Mouse (Mus musculus): Measurements from ENCODE around the gene Cep295.
"Not testable (repeated sequence)": the region's sequence is repeated elsewhere in the genome, so short reads cannot be mapped to it uniquely, and the experiment has no call there.

Cep295 gene

DNA sequence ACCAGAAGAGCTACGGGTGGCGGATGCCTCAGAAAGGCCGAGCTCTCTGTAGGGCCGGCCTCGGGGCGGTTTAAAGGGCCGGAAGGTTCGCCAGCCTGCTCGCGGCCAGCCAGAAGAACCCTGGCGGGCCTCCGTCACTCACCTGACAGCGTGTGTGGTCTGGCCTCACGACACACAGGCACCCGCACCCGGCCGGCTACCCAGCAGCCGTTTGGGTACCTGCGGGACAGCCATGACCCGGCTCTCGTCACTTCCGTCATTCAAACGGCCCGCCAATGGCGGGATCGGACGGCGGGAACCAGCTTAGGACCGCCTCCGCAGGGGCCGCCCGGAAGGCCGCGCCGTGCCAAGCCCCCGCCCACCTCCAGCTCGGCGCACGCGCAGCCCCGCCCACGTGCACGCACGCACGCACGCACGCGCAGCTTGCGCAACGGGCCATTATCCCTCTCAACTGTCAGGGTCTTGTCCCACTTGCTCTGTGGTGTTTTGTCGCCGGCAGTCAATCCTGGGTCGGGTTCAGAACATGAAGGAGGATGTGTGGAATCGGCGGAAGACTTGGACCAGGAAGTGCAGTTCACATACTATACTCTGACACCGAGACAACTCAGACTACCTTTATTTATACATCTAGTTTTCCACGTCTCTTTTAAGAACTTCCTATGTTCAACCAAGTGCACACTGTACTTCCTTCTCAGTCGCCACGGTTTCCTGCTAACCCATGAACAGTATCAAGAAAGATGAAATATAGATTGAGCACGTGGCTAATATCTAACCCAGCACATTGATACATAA lies at the start of gene Cep295:
Gene Cep295, minus strand, starts transcription at position 305 of the 792 bp plus-strand sequence.
- DNase-seq: peak; percentile 98

DNA sequence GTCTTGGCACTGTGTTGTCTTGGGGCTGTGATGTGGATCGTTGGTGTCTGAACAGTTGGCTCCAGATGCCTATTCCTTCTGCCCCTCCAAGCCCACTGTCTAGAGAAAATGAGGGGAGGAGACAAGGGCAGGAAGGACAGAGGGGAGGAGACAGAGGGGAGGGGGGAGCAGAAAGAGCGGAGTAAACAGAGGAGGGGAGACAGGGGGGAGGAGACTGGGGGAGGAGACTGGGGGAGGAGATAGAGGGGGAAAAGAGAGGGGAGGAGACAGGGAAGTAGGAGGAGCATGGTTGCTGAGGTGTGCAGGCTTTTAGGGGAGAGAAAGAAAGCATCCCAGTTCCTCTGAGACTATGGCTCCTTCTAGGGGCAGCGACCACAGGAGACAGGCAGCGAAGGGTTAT lies 40.0 kb upstream of the Cep295 start:
- no peak for DNase-seq

DNA sequence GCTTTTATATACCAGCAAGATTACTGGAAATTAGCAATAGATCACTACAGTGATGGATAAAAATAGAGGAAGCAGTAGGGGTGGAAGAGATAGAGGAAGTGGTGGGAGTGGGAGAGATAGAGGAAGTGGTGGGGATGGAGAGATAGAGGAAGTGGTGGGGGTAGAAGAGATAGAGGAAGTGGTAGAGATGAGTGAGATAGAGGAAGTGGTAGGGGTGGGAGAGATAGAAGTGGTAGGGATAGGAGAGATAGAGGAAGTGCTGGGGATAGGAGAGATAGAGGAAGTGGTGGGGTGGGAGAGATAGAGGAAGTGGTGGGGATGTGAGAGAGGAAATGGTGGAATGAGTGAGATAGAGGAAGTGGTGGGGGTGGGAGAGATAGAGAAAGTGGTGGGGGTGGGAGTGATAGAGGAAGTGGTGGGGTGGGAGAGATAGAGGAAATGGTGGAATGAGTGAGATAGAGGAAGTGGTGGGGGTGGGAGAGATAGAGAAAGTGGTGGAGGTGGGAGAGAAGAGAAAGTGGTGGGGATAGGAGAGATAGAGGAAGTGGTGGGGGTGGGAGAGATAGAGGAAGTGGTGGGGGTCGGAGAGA lies 37.9 kb upstream of the Cep295 start:
- no peak for DNase-seq

DNA sequence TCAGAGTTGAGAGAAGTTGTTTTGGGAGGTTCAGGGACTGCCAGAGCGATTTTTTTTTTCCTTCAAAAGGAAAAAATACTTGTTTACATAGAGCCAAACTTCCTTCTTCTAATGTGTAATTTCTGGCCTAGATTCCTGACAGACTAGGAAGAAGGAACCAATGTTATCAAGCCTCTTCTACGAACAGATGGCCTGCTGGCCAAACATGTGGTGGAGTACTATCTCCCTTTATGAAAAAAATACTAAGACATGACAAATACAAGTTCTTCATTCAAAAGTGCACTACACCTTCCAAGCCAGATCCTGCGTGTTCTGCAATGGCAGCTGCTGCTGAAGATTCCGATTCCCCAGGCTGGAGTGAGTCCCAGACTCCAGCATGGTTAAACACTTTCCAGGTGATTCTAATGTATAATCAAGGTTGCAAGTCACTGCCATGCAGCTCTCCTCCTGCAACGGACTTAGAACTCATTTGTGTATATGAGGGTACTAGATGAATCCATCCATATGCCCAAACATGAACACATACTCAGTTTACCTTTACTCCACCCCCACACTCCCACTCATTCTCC lies 29.6 kb upstream of the Cep295 start:
- no peak for DNase-seq

DNA sequence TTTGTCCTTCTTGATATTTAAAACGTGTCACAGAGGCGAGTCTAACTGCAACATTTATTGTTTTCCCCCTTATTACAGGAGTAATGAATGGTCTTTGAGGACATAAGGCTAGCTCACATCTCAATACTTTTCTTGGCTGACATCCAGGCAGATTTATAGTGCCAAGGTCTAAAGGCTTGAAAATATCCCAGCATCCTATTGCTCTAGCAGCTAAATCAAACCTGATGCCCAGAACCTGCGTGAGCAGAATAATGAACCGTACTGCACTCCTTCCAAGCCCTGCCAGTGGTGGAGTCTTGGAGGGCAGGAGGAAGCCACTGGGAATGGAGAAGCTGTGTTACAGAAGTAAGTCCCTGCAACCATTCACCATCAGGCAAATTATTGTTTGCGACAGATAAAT lies 26.7 kb upstream of the Cep295 start:
- no peak for DNase-seq

DNA sequence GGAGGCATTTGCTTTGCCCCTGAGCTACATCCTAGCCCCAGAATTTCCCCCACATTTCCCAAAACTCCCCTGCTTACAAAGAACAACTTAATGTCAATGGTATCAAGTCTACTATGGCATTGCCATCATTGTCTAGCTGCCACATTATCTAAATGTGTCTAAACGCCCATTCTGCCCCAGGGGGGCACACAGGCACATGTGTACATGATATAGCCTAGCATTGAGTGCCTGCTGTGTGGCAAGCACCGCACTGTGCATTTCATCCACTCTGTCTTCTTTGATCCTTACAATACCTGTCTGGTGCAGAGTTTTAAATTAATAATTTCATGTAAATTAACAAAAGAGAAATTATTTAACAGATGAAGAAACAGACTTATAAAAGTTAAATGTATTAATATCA lies 8.7 kb upstream of the Cep295 start:
- DNase-seq: no peak

DNA sequence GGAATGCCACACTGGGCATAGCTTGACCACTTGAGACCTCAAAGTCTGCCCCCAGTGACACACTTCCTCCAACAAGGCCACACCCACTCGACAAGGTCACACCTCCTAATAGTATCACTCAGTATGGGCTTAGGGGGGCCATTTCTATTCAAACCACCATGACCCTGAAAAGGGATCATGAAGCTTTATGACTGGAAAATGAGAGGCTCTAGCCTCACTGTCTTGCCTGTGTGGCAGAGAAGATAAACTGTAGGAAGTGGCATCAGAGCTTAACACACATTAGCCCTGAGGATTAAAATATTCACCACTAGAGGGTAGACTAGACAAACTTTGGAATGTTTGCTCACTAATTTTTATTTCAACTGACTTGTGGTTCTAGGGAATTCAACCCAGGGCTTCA lies 8.3 kb upstream of the Cep295 start:
- DNase-seq: peak in 1 of 2 experiments; percentile 4

DNA sequence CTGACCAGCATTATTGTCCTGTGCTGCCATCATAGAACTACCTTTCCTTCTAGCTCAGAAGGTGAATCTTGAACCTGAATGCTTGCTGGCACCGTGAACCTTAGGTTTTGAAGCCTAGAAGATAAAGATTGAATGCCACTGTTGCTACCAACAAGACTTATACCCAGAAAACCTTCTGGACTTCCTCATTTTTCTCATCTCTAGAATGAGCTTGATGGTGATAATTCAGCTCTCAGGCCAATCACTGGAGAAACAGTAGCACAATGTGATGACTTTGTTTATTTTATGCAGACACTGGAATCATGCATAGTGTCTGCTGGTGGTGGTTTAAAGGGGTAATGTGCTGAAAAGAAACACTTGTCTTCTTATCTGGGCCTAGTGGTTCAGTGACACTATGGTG lies 7.3 kb upstream of the Cep295 start:
- DNase-seq: no peak

DNA sequence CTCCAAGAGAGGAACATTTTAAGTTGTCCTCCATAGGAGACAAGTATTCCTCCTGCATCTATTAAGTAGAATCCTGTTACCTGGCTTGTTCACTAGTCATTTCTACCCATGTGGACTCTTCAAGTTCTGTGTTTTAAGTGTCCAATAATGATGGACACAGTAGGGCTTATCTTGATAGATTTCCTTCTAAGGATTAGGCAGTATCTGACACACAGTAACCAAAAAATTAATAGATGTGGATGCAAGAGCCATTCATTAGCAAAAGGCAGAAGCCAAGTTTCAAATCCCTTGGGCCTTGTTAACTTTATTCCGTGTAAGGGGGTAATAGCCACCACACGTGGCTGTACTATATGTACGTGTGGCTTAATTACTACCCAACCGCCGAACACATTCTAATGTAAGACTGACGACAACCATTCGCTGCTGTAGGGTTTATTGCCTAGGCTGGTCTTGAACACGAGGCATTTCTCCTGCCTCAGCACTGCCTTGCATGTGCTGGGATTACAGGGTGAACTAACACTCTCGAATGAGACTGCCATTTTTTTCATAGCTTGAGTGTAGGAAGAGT lies 588 bp downstream of the Cep295 start:
- DNase-seq: no peak

DNA sequence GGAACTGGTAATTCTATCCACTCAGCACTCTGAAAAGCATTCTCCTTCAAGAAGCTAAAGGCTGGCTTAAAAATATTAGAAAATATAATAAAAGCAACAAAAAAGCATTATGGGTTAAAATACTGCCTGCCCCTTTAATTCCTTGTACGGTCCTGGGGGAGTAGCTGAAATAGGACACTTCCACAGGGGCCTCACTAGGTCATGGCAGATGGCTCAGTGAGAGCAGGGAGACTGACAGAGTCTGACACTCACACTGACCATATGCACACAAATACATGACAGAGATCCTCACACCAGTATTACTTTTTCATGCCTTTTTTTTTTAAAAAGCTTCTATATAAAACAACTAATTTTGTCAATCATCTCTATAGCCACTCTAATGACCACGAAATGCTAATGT lies 7.7 kb downstream of the Cep295 start:
- no peak for DNase-seq

DNA sequence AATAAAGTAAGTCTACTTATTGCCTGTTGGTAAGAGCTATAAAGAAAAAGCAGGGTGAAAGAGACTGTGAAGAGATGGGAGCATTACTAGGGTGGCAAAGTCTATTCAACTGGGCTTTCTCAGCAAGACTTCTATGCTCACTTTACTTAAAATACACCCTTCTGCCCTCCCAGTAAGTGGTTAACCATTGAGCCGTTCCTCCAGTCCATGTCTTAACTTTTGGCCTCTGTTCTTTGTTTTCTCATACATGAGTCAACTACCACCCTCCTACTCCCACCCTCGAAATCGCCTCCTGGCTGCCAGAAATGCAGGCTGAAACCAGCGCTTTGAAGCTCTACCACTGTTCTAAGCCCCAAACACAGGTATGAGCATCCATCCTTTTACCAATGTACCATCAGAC lies 19.8 kb downstream of the Cep295 start:
- DNase-seq: no peak

DNA sequence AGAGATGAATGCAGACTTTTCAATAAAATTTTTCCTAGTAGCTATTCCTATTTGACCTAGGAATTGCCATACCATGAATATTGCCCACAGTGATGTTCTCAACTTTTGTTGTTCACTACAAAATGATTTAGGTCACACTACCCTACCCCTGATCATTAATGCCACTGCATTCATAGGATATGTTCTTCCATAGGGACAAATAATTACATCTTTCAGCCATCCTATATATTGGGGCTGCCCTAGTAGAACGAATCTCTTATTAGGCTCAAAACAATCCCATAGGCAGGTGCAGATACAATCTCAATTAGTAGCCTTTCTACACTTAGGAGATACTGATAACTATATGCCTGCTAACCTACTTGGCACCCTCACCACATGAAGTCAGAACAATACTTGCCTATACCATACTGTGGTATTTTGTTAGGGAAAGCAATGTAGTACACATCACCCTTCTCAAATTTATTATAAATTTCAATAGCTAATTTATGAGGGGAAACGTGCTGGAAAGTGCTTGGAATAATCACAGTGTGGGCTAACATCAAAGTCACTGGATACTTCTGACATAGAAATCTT lies 39.3 kb downstream of the Cep295 start:
- no peak for DNase-seq

DNA sequence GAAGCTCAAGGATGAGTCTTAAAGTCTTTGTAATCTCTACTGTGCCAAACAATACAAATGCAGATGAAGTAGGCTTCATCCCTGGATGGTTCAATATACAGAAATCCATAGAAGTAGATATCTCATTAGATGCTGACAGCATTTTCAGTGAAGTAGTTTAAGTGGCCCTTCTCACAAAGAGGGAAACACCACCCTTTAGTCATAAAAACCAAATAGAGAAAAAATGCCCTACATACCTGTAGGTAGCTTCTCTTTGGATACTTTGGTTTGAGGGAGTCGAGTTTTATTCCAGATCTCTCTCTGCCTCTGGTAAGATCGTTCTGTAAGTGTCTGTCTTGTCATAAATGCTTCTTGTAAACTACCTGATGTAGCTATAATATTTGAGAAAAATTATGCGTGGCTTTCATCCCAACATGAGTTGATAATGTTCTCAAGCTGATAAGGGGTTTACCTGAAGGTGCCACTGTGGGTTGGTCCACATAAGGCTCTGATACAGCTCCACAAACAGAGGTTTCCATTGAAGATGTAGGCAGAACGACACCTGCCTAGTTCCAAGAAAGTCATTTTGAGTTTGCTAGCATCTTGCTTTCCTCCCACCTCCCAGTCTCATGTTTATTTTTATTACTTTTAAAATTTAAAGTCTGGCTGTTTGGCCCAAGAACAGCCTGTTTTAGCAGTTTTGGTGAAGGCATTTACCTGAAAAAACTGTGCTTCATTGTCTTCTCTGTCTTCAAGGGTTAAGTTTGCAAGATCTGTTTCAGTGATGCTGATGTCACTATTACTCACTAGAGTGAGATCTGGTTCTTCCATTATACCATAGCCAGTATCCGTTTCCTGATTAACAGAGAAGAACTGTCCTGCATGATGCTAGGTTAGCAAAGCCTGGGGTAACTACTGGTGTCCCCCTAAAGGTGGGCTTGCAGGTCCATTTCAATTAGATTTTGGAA lies 40.1 kb downstream of the Cep295 start:
- DNase-seq: no peak

DNA sequence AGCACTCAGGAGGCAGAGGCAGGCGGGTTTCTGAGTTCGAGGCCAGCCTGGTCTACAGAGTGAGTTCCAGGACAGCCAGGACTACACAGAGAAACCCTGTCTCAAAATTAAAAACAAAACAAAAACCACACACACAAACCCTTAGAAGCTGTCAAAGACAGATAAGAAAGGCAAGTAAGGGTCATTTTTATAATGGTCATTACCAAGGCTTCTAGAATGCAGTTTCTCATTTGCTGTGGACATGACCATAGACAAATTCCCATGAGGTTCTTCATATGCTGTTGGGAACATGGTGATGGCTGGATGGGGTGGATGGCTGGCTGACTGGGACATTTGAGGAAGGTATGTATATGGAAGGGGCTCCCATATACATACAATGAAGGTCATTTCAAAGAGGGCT lies 41.3 kb downstream of the Cep295 start:
- DNase-seq: not testable (repeated sequence)

DNA sequence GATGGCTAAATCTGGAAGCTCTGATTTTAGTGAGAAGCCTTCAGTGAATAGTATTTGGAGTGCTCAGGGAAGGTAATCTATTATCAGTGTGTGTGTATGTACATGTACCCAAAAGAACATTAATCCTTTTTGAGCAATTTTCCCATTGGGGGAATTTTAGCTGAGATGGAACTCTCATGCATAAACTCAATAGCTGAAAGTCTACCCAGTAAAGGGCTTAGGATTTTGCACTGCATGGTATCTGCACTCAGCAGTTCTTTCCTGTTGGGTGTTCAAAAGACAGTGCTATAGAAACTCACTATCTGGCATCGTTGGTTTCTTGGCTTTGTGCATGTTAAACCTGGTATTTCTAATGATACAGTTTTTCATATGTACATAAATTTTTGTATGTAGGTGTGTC lies 43.0 kb downstream of the Cep295 start:
- no peak for DNase-seq

DNA sequence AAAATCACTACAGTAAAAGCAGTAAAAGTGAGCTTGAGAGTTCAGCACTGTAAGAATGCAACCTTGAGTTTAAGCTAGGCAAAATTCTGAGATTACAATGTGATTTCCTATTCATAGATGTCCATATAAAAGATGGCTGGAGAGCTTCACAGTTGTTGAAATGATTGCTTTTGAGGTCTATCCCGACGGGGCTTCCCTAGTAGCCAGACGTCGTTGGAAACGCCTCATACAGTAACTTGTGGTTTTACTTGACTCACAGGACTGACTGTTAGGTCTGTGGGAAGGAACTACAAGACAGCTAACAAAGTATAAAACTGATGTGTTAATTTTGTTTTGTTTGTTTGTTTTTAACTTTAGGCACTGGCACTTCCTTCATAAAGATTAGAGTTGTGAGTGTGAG lies 44.0 kb downstream of the Cep295 start:
- no peak for DNase-seq

DNA sequence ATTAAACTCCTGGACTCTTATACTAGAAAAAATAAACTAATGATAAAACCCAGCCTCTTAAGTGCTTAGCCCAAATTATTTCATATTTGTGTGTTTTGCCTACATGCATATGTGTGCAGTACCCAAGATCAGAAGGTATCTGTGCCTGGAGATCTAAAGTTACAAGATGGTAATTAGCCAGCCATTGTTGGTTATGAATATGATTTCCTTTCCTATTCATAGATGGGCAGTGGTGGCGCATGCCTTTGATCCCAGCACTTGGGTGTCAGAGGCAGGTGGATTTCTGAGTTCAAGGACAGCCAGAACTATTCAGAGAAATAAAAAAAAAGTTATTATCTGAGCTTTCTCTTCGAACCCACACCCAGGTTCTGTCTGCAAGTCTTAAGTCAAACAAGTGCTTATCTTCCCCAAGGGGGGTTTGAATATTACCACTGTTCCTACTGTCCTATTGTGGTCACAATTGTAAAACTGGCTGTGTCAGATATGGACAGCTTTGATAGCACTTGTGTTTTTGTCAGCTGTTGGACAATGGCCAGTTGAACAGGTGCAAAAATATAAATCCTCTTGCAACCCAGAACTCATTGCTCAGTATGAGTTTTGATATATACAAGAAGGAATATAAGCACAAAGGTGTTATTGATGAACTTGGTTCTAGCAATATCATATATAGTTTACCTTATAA lies 45.4 kb downstream of the Cep295 start:
- no peak for DNase-seq

DNA sequence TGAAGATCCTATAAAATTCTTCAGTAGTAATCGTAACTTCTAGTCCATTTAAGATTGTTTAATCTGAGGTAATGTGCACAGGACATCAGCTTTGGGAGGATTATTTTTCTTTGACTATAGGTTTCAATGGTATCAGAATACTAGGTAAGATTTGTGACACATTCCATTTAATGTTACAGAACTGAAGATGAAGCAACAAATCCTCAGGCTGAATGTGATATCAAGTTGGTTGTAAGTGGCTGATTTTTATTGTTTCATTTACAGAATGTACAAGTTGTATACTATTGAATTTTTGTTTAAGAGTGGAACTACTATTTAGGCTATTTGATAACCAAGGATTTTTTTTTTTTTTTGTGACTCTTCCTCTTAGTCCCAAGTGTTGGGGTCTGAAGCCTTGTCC lies 47.4 kb downstream of the Cep295 start:
- no peak for DNase-seq

DNA sequence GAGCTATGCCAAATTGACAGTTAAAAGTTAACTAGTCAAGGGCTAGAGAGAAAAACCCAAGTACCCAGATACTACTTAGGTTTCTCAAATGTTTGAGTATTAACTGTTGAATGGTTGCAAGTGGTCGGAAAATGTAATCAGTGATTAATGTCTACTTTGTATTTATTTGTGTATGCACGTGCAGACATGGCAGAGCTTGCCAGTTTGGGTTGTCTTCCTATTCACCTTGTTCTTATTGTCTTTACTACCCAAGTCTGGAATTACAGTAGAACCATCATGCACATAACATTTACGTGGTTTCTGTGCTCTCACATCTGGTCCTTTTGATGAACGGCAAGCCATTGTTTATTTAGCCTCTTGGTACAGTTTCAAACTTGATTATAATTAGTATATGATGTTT lies 48.2 kb downstream of the Cep295 start:
- DNase-seq: no peak

DNA sequence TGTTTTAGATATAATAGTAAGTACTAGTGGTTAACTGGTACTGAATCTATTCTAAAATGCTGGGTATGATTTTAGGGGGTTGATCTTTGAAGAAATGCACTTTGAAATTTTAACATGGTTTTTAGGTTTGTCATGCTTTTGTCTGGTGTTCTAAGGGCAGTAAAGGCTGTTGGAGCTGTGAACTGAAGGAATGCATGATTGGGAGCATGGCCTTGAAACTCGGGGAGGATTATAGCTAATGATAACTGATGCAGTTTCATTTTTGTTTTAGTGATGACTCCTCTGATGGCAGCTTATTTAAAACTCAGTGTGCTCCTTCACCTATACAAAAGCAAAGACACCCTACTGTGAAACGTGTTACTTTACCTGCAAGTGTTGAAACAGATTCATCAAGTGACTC lies 49.3 kb downstream of the Cep295 start:
- DNase-seq: no peak

DNA sequence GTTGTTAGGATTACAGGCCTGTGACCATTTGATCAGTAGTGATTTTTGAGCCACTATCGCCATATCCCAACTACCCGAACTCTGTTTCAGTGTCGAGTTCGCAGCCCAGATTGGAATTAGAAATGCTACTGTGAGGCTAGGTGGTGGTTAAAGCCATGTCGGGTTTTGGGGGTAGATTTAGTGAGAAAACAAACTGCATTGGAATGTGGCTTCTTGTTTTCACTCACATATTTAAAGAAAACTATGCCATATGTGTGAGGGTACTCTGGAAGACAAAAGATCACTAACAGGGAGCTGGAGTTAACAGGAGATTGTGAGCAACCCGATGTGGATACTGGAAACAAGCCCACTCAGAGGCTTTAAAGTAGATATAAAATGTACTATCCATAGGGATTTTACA lies 50.3 kb downstream of the Cep295 start:
- no peak for DNase-seq

All from lung, postnatal 4 days (tissue).